In the genomic region with DNA sequence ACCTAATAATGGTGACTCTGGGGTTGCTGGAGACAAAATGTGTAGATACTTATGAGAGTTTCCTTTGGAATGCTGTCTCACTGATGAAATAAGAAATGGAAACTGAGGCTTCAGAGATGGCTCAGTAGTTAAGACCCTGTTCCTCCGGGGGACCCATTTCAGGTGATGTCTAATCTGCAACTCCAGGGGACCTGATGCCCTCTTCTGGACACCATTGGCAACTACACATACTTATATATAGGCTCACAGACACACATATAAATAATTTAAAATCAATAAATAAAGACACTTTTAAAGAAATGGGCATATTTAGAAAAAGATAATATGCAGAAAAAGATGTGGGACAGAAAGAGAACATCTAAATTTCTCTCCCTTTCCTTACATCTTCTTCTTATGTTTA, we compare ENCODE assay signal across 22 mouse cellular contexts. TPM values are rescaled to one million over a fixed set of nuclear protein-coding genes. Genes with fewer than 3 reads are reported as not detected.
DNase-seq lines count a peak whose midpoint lies in the region; ATAC-seq and TF ChIP-seq lines count a peak whose summit lies in the region.
"Had no signal": no experiment of that assay in that cellular context is flagged by ENCODE, and none has a peak within 500 bp of the region (broad histone marks: within the 10 kb centered on the region; RNA-seq: fewer than 3 reads in every experiment).

No protein-coding gene starts in this region.

- DNase-seq in forebrain, postnatal 0 days = no peak
- DNase-seq in liver, adult 2 months (ENCODE audit: extremely low read depth, low read depth, low spot score) = no peak
- peak; percentile 47 for DNase-seq in ES-CJ7 (ENCODE audit: low read depth, low spot score)
- peak; percentile 11 for DNase-seq in brain, adult 2 months (ENCODE audit: low read depth, low spot score)
- no peak for DNase-seq in lung, postnatal 4 days
- DNase-seq: cerebellum, adult 9-11 months; gastrocnemius, postnatal 14 days; heart, adult 18-20 months; heart, postnatal 36 days; kidney, adult 11 months; lung, postnatal 10 days; right cerebral cortex, adult 18-20 months; thymus, postnatal 36 days had no signal

- H3K4me1 ChIP-seq in forebrain, postnatal 0 days (ENCODE audit: insufficient read depth) = no peaks in the 10 kb centered on the region
- H3K4me1 ChIP-seq in forebrain, embryonic 13.5 days = no peaks in the 10 kb centered on the region
- H3K4me1 ChIP-seq in liver, adult 2 months (ENCODE audit: control insufficient read depth, insufficient read depth, low read length) = no peaks in the 10 kb centered on the region
- no peaks in the 10 kb centered on the region for H3K4me1 ChIP-seq in liver, embryonic 12.5 days
- H3K4me1 ChIP-seq: forebrain, embryonic 12.5 days; heart, embryonic 13.5 days; hindbrain, embryonic 15.5 days; limb, embryonic 12.5 days; liver, embryonic 15.5 days had no signal

- no peak overlapping the region for H3K27ac ChIP-seq in forebrain, postnatal 0 days (ENCODE audit: low read depth, low read length)
- H3K27ac ChIP-seq in forebrain, embryonic 13.5 days = no peak overlapping the region
- no peak overlapping the region for H3K27ac ChIP-seq in liver, adult 2 months (replicated peaks; ENCODE audit: insufficient read depth, low read depth, low read length)
- no peak overlapping the region for H3K27ac ChIP-seq in liver, embryonic 12.5 days
- H3K27ac ChIP-seq: forebrain, embryonic 12.5 days; heart, embryonic 13.5 days; hindbrain, embryonic 15.5 days; limb, embryonic 12.5 days; liver, embryonic 15.5 days had no signal

- TF ChIP-seq CTCF in forebrain, postnatal 0 days (IDR thresholded peaks at IDR 0.05; ENCODE audit: low read depth) = peak; percentile 24
- TF ChIP-seq CTCF in liver, adult 2 months (IDR thresholded peaks at IDR 0.05; ENCODE audit: low read depth, low read length) = 0 out of 2 replicates have a peak, but pooled peaks have one; percentile 12

- no peaks in the 10 kb centered on the region for H3K36me3 ChIP-seq in forebrain, postnatal 0 days (ENCODE audit: insufficient read depth)
- no peaks in the 10 kb centered on the region for H3K36me3 ChIP-seq in forebrain, embryonic 13.5 days (ENCODE audit: poor library complexity, severe bottlenecking)
- no peaks in the 10 kb centered on the region for H3K36me3 ChIP-seq in liver, adult 2 months (ENCODE audit: control insufficient read depth, insufficient read depth, low read length)
- no peaks in the 10 kb centered on the region for H3K36me3 ChIP-seq in liver, embryonic 12.5 days
- H3K36me3 ChIP-seq: forebrain, embryonic 12.5 days; heart, embryonic 13.5 days; hindbrain, embryonic 15.5 days; limb, embryonic 12.5 days; liver, embryonic 15.5 days had no signal

- H3K79me2 ChIP-seq in liver, adult 2 months (ENCODE audit: control insufficient read depth, insufficient read depth, low read length) = no peaks in the 10 kb centered on the region

- H3K9me3 ChIP-seq in forebrain, postnatal 0 days (ENCODE audit: low read length) = no peaks in the 10 kb centered on the region
- H3K9me3 ChIP-seq in forebrain, embryonic 13.5 days (replicated peaks) = no peaks in the 10 kb centered on the region
- no peaks in the 10 kb centered on the region for H3K9me3 ChIP-seq in liver, embryonic 12.5 days (replicated peaks)
- H3K9me3 ChIP-seq: forebrain, embryonic 12.5 days; heart, embryonic 13.5 days; hindbrain, embryonic 15.5 days; limb, embryonic 12.5 days; liver, embryonic 15.5 days had no signal

- TF ChIP-seq POLR2A in liver, adult 2 months (IDR thresholded peaks at IDR 0.05; ENCODE audit: extremely low read depth, insufficient read depth, low read length) = no peak

- no peak overlapping the region for H3K4me2 ChIP-seq in forebrain, postnatal 0 days (ENCODE audit: low read depth)
- H3K4me2 ChIP-seq in forebrain, embryonic 13.5 days = no peak overlapping the region
- H3K4me2 ChIP-seq in liver, embryonic 12.5 days = no peak overlapping the region
- H3K4me2 ChIP-seq: forebrain, embryonic 12.5 days; heart, embryonic 13.5 days; hindbrain, embryonic 15.5 days; limb, embryonic 12.5 days; liver, embryonic 15.5 days had no signal

- ATAC-seq in forebrain, postnatal 0 days = no peak
- ATAC-seq in forebrain, embryonic 13.5 days = no peak
- ATAC-seq in liver, embryonic 12.5 days = no peak
- ATAC-seq in megakaryocyte, adult 5-6 weeks (ENCODE audit: poor library complexity, severe bottlenecking) = no peak

- H3K4me3 ChIP-seq in forebrain, postnatal 0 days (ENCODE audit: low read depth, low read length) = no peak overlapping the region
- H3K4me3 ChIP-seq in forebrain, embryonic 13.5 days = no peak overlapping the region
- H3K4me3 ChIP-seq in liver, adult 2 months (ENCODE audit: insufficient read depth, low read depth, low read length) = no peak overlapping the region
- no peak overlapping the region for H3K4me3 ChIP-seq in liver, embryonic 12.5 days
- H3K4me3 ChIP-seq: forebrain, embryonic 12.5 days; heart, embryonic 13.5 days; hindbrain, embryonic 15.5 days; limb, embryonic 12.5 days; liver, embryonic 15.5 days had no signal

- 32% methylated on average over 1 of the region's 1 CpGs for WGBS in forebrain, postnatal 0 days
- 31% methylated on average over 1 of the region's 1 CpGs for WGBS in forebrain, embryonic 13.5 days
- 55% methylated on average over 1 of the region's 1 CpGs for WGBS in liver, adult 2 months
- 67% methylated on average over 1 of the region's 1 CpGs for WGBS in liver, embryonic 12.5 days (ENCODE audit: insufficient replicate concordance)

- no peaks in the 10 kb centered on the region for H3K27me3 ChIP-seq in forebrain, postnatal 0 days (ENCODE audit: insufficient read depth, low read length)
- H3K27me3 ChIP-seq in forebrain, embryonic 13.5 days = no peaks in the 10 kb centered on the region
- H3K27me3 ChIP-seq in liver, adult 2 months (ENCODE audit: control insufficient read depth, insufficient read depth, low read length) = no peaks in the 10 kb centered on the region
- H3K27me3 ChIP-seq in liver, embryonic 12.5 days (replicated peaks) = no peaks in the 10 kb centered on the region
- H3K27me3 ChIP-seq: forebrain, embryonic 12.5 days; heart, embryonic 13.5 days; hindbrain, embryonic 15.5 days; limb, embryonic 12.5 days; liver, embryonic 15.5 days had no signal

- no peak overlapping the region for H3K9ac ChIP-seq in forebrain, postnatal 0 days
- no peak overlapping the region for H3K9ac ChIP-seq in forebrain, embryonic 13.5 days
- no peak overlapping the region for H3K9ac ChIP-seq in liver, adult 2 months (ENCODE audit: low read depth, low read length)
- no peak overlapping the region for H3K9ac ChIP-seq in liver, embryonic 12.5 days
- H3K9ac ChIP-seq: forebrain, embryonic 12.5 days; heart, embryonic 13.5 days; hindbrain, embryonic 15.5 days; limb, embryonic 12.5 days; liver, embryonic 15.5 days had no signal

RNA-seq across cellular contexts. Expression of gene Dpp10, which starts 57.7 kb away (rescaled TPM):
- total RNA-seq in forebrain, postnatal 0 days (2014; rRNA removed) = 53.8 and 62.2 TPM in 2 replicates
- polyA plus RNA-seq in forebrain, postnatal 0 days (2015; fragmentation: Nextera tagmentation; extraction: Ambion mirVana) = 14.0 and 16.4 TPM in 2 replicates
- 2.9 and 3.2 TPM in 2 replicates for polyA plus RNA-seq in forebrain, embryonic 13.5 days (2015; fragmentation: Nextera tagmentation; extraction: Ambion mirVana)
- total RNA-seq in liver, adult 2 months (2014; rRNA removed) = under 0.01 TPM in 1 of 2 replicates, not detected in the other
- not detected in 2 replicates for polyA plus RNA-seq in liver, adult 2 months (2012; rRNA removed)
- not detected in 2 replicates for polyA plus RNA-seq in liver, embryonic 12.5 days (2016; fragmentation: Nextera tagmentation; extraction: Ambion mirVana)
- total RNA-seq in megakaryocyte, adult 5-6 weeks (2015) = not detected in 2 replicates
- not detected in 2 replicates for total RNA-seq in megakaryocyte, adult 5-6 weeks (2017)
- total RNA-seq: gastrocnemius, postnatal 14 days; heart, adult 18-20 months; heart, postnatal 36 days; megakaryocyte-erythroid progenitor cell, adult 5-6 weeks had no signal

Comparison
In these comparisons a context has a peak if more than half of its experiments do, and no peak if none do; other contexts are left out.
1. DNase-seq: peak in ES-CJ7 (single experiment) and brain, adult 2 months (single experiment); none in forebrain, postnatal 0 days (single experiment), liver, adult 2 months (single experiment) and lung, postnatal 4 days (0 of 2).